Mouse (Mus musculus) liver, postnatal 0 days (tissue): Measurements from ENCODE around the gene E130308A19Rik.

ENCODE experiments used
- CTCF ChIP-seq: sonication (generic); IDR thresholded peaks from 2 replicates; pipeline ENCODE4 v1.5.1; 2016; ENCODE audit warnings: antibody characterized with exemption, low read depth
- EP300 ChIP-seq: IDR thresholded peaks from 2 replicates; pipeline ENCODE4 v1.6.1; 2016; ENCODE audit warnings: antibody characterized with exemption, low read depth, mild to moderate bottlenecking

- no peak for TF ChIP-seq CTCF
- TF ChIP-seq EP300: peak; percentile 79
These were observed 56.9 kb downstream of the E130308A19Rik start for GRCm38 (mm10) chr4:59682950-59683349.
